Mouse (Mus musculus) embryonic facial prominence, embryonic 11.5 days (tissue): ENCODE results near the gene Ephb1. TPM values are rescaled to one million over a fixed set of nuclear protein-coding genes. Genes with fewer than 3 reads are reported as not detected.

Experiments
- ATAC-seq: fragments of 200-750 bp; cut with Nextera tagmentation; replicated peaks from 2 replicates; pipeline ENCODE4 v1.8.0; 2017; ENCODE audit warnings: low read depth; ENCODE audit not compliant: insufficient number of reproducible peaks, low FRiP score, low TSS enrichment
- DNase-seq: peaks from one replicate; pipeline ENCODE4 v3.0.0-alpha.2; 2015; ENCODE audit warnings: low spot score
- H3K27ac ChIP-seq: fragments of 300-500 bp; sonication (generic); replicated peaks from 2 replicates; pipeline ENCODE4 v1.5.1; 2014; ENCODE audit warnings: mild to moderate bottlenecking, low read depth, low read length, control low read depth
- H3K27me3 ChIP-seq: fragments of 300-500 bp; sonication (generic); 2 replicates; pipeline ENCODE4 v1.6.1; 2014; ENCODE audit warnings: mild to moderate bottlenecking, low read length, moderate library complexity, mixed read lengths; ENCODE audit not compliant: control insufficient read depth, insufficient read depth
- H3K36me3 ChIP-seq: fragments of 300-500 bp; sonication (generic); replicated peaks from 2 replicates; pipeline ENCODE4 v1.6.1; 2014; ENCODE audit warnings: low read depth, mild to moderate bottlenecking, low read length, moderate library complexity, mixed read lengths; ENCODE audit not compliant: control insufficient read depth, insufficient read depth
- H3K4me1 ChIP-seq: fragments of 300-500 bp; sonication (generic); 2 replicates; pipeline ENCODE4 v1.6.1; 2014; ENCODE audit warnings: low read length, mixed read lengths; ENCODE audit not compliant: control insufficient read depth, insufficient read depth
- H3K4me2 ChIP-seq: fragments of 300-500 bp; sonication (generic); 2 replicates; pipeline ENCODE4 v1.6.1; 2014; ENCODE audit warnings: low read depth, mild to moderate bottlenecking, control low read depth, low read length, moderate library complexity
- H3K4me3 ChIP-seq: fragments of 300-500 bp; sonication (generic); 2 replicates; pipeline ENCODE4 v1.5.1; 2014; ENCODE audit warnings: low read depth, low read length, control low read depth
- H3K9ac ChIP-seq: fragments of 300-500 bp; sonication (generic); replicated peaks from 2 replicates; pipeline ENCODE4 v1.6.1; 2014; ENCODE audit warnings: mild to moderate bottlenecking, control low read depth, low read length
- H3K9me3 ChIP-seq: fragments of 300-500 bp; sonication (generic); replicated peaks from 2 replicates; pipeline ENCODE4 v1.6.1; 2016; ENCODE audit warnings: mild to moderate bottlenecking, low read length, inconsistent platforms, mixed read lengths; ENCODE audit not compliant: control insufficient read depth
- WGBS: fragments of 180-500 bp; shearing (Covaris S2); extraction: QIAGEN DNeasy Blood & Tissue Kit; methylation state at CpG from one replicate; pipeline ENCODE4 v1.1.7; 2014; 5-methylcytosine and 5-hydroxymethylcytosine counted together
- polyA plus RNA-seq: library from polyadenylated mRNA; unstranded; fragments of >200 nt; fragmentation: Nextera tagmentation; extraction: Ambion mirVana; gene quantifications from 2 replicates; pipeline ENCODE4 v1.2.1, GENCODE M21; 2014

Gene Ephb1
- polyA plus RNA-seq, 1 experiment from 2014 or later = 6.6 TPM

- no peak for DNase-seq
- no peaks in the 10 kb centered on the region for H3K27me3 ChIP-seq
- no peak overlapping the region for H3K4me3 ChIP-seq
- no peaks in the 10 kb centered on the region for H3K36me3 ChIP-seq
- no peak overlapping the region for H3K9ac ChIP-seq
- H3K9me3 ChIP-seq = no peaks in the 10 kb centered on the region
- no peak overlapping the region for H3K4me2 ChIP-seq
- WGBS = 76% methylated on average over 5 of the region's 5 CpGs
- no peaks in the 10 kb centered on the region for H3K4me1 ChIP-seq
- H3K27ac ChIP-seq = no peak overlapping the region
- ATAC-seq = no peak
Measured at GRCm38 (mm10) chr9:102297986-102298385, 56.5 kb downstream of the Ephb1 start.

- DNase-seq (no peak), ATAC-seq (no peak)
- H3K9ac ChIP-seq = no peak overlapping the region
- WGBS = 71% methylated on average over 3 of the region's 3 CpGs
- H3K4me3 ChIP-seq = no peak overlapping the region
- no peaks in the 10 kb centered on the region for H3K9me3 ChIP-seq
- H3K27ac ChIP-seq = no peak overlapping the region
- no peak overlapping the region for H3K4me2 ChIP-seq
- H3K4me1 ChIP-seq = no peaks in the 10 kb centered on the region
- no peaks in the 10 kb centered on the region for H3K36me3 ChIP-seq
- no peaks in the 10 kb centered on the region for H3K27me3 ChIP-seq
Measured at GRCm38 (mm10) chr9:102297176-102297575, 57.3 kb downstream of the Ephb1 start.

GRCm38 (mm10) chr9:102293605-102294004, 60.9 kb downstream of the Ephb1 start:
- H3K4me2 ChIP-seq = no peak overlapping the region
- no peaks in the 10 kb centered on the region for H3K36me3 ChIP-seq
- no peak for ATAC-seq
- no peak overlapping the region for H3K27ac ChIP-seq
- no peaks in the 10 kb centered on the region for H3K4me1 ChIP-seq
- no peak for DNase-seq
- 93% methylated on average over 3 of the region's 3 CpGs for WGBS
- H3K9me3 ChIP-seq = no peaks in the 10 kb centered on the region
- no peak overlapping the region for H3K4me3 ChIP-seq
- H3K27me3 ChIP-seq = no peaks in the 10 kb centered on the region
- no peak overlapping the region for H3K9ac ChIP-seq

GRCm38 (mm10) chr9:102291230-102291629, 63.3 kb downstream of the Ephb1 start:
- no peak for DNase-seq
- Histone ChIP-seq H3K4me1 (no peaks in the 10 kb centered on the region), H3K27me3 (no peaks in the 10 kb centered on the region), H3K9ac (no peak overlapping the region), H3K9me3 (no peaks in the 10 kb centered on the region), H3K36me3 (no peaks in the 10 kb centered on the region), H3K4me3 (no peak overlapping the region), H3K4me2 (no peak overlapping the region), H3K27ac (no peak overlapping the region)
- ATAC-seq = no peak
- WGBS = 76% methylated on average over 3 of the region's 3 CpGs

GRCm38 (mm10) chr9:102288356-102288755, 66.1 kb downstream of the Ephb1 start:
- 89% methylated on average over 3 of the region's 3 CpGs for WGBS
- Histone ChIP-seq H3K4me3 (no peak overlapping the region), H3K27me3 (no peaks in the 10 kb centered on the region), H3K27ac (no peak overlapping the region), H3K9me3 (no peaks in the 10 kb centered on the region), H3K4me2 (no peak overlapping the region), H3K4me1 (no peaks in the 10 kb centered on the region), H3K9ac (no peak overlapping the region), H3K36me3 (no peaks in the 10 kb centered on the region)
- no peak for DNase-seq
- ATAC-seq = no peak

- Histone ChIP-seq H3K4me3 (no peak overlapping the region), H3K9me3 (no peaks in the 10 kb centered on the region), H3K27ac (no peak overlapping the region), H3K9ac (no peak overlapping the region), H3K4me2 (no peak overlapping the region), H3K4me1 (no peaks in the 10 kb centered on the region), H3K27me3 (no peaks in the 10 kb centered on the region), H3K36me3 (no peaks in the 10 kb centered on the region)
- DNase-seq (no peak), ATAC-seq (no peak)
- 90% methylated on average over 3 of the region's 3 CpGs for WGBS
Measured at GRCm38 (mm10) chr9:102275931-102276330, 78.6 kb downstream of the Ephb1 start.

- Histone ChIP-seq H3K4me3 (no peak overlapping the region), H3K36me3 (no peaks in the 10 kb centered on the region), H3K9me3 (no peaks in the 10 kb centered on the region), H3K9ac (no peak overlapping the region), H3K27me3 (no peaks in the 10 kb centered on the region), H3K4me2 (no peak overlapping the region), H3K27ac (no peak overlapping the region), H3K4me1 (no peaks in the 10 kb centered on the region)
- 58% methylated on average over 8 of the region's 8 CpGs for whole genome bisulfite sequencing
- no peak for DNase-seq
- no peak for ATAC-seq
Measured at GRCm38 (mm10) chr9:102274016-102274415, 80.5 kb downstream of the Ephb1 start.

GRCm38 (mm10) chr9:102273469-102273808, 81.1 kb downstream of the Ephb1 start:
- DNase-seq (no peak), ATAC-seq (no peak)
- Histone ChIP-seq H3K36me3 (no peaks in the 10 kb centered on the region), H3K9ac (no peak overlapping the region), H3K4me1 (no peaks in the 10 kb centered on the region), H3K27me3 (no peaks in the 10 kb centered on the region; the same call in 1 of the 2 replicates), H3K27ac (no peak overlapping the region), H3K4me3 (no peak overlapping the region), H3K9me3 (no peaks in the 10 kb centered on the region), H3K4me2 (no peak overlapping the region)
- WGBS = 68% methylated on average over 6 of the region's 6 CpGs
